Mouse (Mus musculus) stomach, postnatal 0 days (tissue): ENCODE measurements at regions not wholly inside any gene's neighbourhood (a gene's known extent, or its start where the extent isn't known, plus 50 kb on each side); places are given as distances from the start of the nearest gene placed in this dataset.

ENCODE experiments used
- ATAC-seq: fragments of 200-750 bp; cut with Nextera tagmentation; 2 replicates; pipeline ENCODE4 v1.8.0; 2017; ENCODE audit not compliant: low FRiP score, low TSS enrichment
- DNase-seq: peaks from one replicate; pipeline ENCODE4 v3.0.0-alpha.2; 2016; ENCODE audit warnings: low spot score
- H3K27ac ChIP-seq: fragments of 300-500 bp; sonication (generic); replicated peaks from 2 replicates; pipeline ENCODE4 v1.5.1; 2014; ENCODE audit warnings: mild to moderate bottlenecking, control low read depth
- H3K27me3 ChIP-seq: fragments of 300-500 bp; sonication (generic); 2 replicates; pipeline ENCODE4 v1.6.1; 2014; ENCODE audit warnings: low read length; ENCODE audit not compliant: control insufficient read depth, insufficient read depth
- H3K36me3 ChIP-seq: fragments of 300-500 bp; sonication (generic); 2 replicates; pipeline ENCODE4 v1.6.1; 2014; ENCODE audit warnings: low read length, mixed read lengths; ENCODE audit not compliant: control insufficient read depth, insufficient read depth
- H3K4me1 ChIP-seq: fragments of 300-500 bp; sonication (generic); replicated peaks from 2 replicates; pipeline ENCODE4 v1.6.1; 2014; ENCODE audit warnings: antibody characterized with exemption; ENCODE audit not compliant: control insufficient read depth, insufficient read depth
- H3K4me2 ChIP-seq: fragments of 300-500 bp; sonication (generic); replicated peaks from 2 replicates; pipeline ENCODE4 v1.6.1; 2014; ENCODE audit warnings: low read depth, mild to moderate bottlenecking, control low read depth, moderate library complexity
- H3K4me3 ChIP-seq: fragments of 300-500 bp; sonication (generic); 2 replicates; pipeline ENCODE4 v1.5.1; 2014; ENCODE audit warnings: low read depth, low read length, control low read depth
- H3K9ac ChIP-seq: fragments of 300-500 bp; sonication (generic); 2 replicates; pipeline ENCODE4 v1.6.1; 2014; ENCODE audit warnings: mild to moderate bottlenecking, low read length, control low read depth, mixed read lengths
- H3K9me3 ChIP-seq: fragments of 300-500 bp; sonication (generic); 2 replicates; pipeline ENCODE4 v1.6.1; 2016; ENCODE audit warnings: low read length; ENCODE audit not compliant: control insufficient read depth
- CTCF ChIP-seq: IDR thresholded peaks from 2 replicates; pipeline ENCODE4 v1.5.1; 2016; ENCODE audit warnings: antibody characterized with exemption, low read depth, mild to moderate bottlenecking, moderate library complexity
- EP300 ChIP-seq: optimal IDR thresholded peaks from 2 replicates; pipeline ENCODE3; 2016; ENCODE audit warnings: antibody characterized with exemption
- WGBS: fragments of 180-500 bp; shearing (Covaris S2); extraction: QIAGEN DNeasy Blood & Tissue Kit; methylation state at CpG from one replicate; pipeline ENCODE4 v1.1.7; 2014; 5-methylcytosine and 5-hydroxymethylcytosine counted together

- TF ChIP-seq EP300 (no peak), CTCF (no peak)
- ATAC-seq (no peak), DNase-seq (no peak)
- Histone ChIP-seq H3K9me3 (no peaks in the 10 kb centered on the region), H3K4me1 (no peaks in the 10 kb centered on the region), H3K27ac (no peak overlapping the region), H3K4me3 (no peak overlapping the region), H3K9ac (no peak overlapping the region), H3K4me2 (no peak overlapping the region), H3K36me3 (no peaks in the 10 kb centered on the region), H3K27me3 (no peaks in the 10 kb centered on the region)
- WGBS: 55% methylated on average over 10 of the region's 10 CpGs
Measured at GRCm38 (mm10) chrX:11088506-11088905, 210.6 kb upstream of the H2al1a start.

- TF ChIP-seq EP300 (no peak), CTCF (peak; percentile 68)
- DNase-seq: peak; percentile 67
- Histone ChIP-seq H3K9ac (no peak overlapping the region), H3K4me3 (no peak overlapping the region), H3K27me3 (no peaks in the 10 kb centered on the region), H3K36me3 (no peaks in the 10 kb centered on the region), H3K9me3 (no peaks in the 10 kb centered on the region), H3K4me1 (no peaks in the 10 kb centered on the region), H3K27ac (no peak overlapping the region), H3K4me2 (no peak overlapping the region)
- WGBS: 43% methylated on average over 7 of the region's 7 CpGs
- no peak for ATAC-seq
Measured at GRCm38 (mm10) chrX:11090432-11090831, 208.6 kb upstream of the H2al1a start.

- H3K36me3 ChIP-seq: no peaks in the 10 kb centered on the region
- no peaks in the 10 kb centered on the region for H3K27me3 ChIP-seq
- no peak for TF ChIP-seq EP300
- TF ChIP-seq CTCF: no peak
- no peaks in the 10 kb centered on the region for H3K4me1 ChIP-seq
- H3K27ac ChIP-seq: no peak overlapping the region
- DNase-seq (no peak), ATAC-seq (peak; percentile 63; the same call in 1 of the 2 replicates)
- no peak overlapping the region for H3K4me3 ChIP-seq
- 51% methylated on average over 9 of the region's 9 CpGs for WGBS
- no peaks in the 10 kb centered on the region for H3K9me3 ChIP-seq
- no peak overlapping the region for H3K9ac ChIP-seq
- H3K4me2 ChIP-seq: no peak overlapping the region
Measured at GRCm38 (mm10) chrX:11097581-11098254, 201.3 kb upstream of the H2al1a start.

GRCm38 (mm10) chrX:11098366-11098765, 200.7 kb upstream of the H2al1a start:
- 43% methylated on average over 4 of the region's 4 CpGs for WGBS
- ATAC-seq: no peak

GRCm38 (mm10) chrX:11099146-11100087, 199.6 kb upstream of the H2al1a start:
- 79% methylated on average over 13 of the region's 13 CpGs for WGBS
- DNase-seq (no peak), ATAC-seq (no peak)
- no peaks in the 10 kb centered on the region for H3K4me1 ChIP-seq
- H3K36me3 ChIP-seq: no peaks in the 10 kb centered on the region
- no peak overlapping the region for H3K9ac ChIP-seq
- no peak overlapping the region for H3K4me2 ChIP-seq
- no peak for TF ChIP-seq EP300
- TF ChIP-seq CTCF: no peak
- no peaks in the 10 kb centered on the region for H3K27me3 ChIP-seq
- H3K9me3 ChIP-seq: no peaks in the 10 kb centered on the region
- H3K4me3 ChIP-seq: no peak overlapping the region
- H3K27ac ChIP-seq: no peak overlapping the region

More at GRCm38 (mm10) chrX:11098366-11098765, 200.7 kb upstream of the H2al1a start:
- no peak for DNase-seq
- Histone ChIP-seq H3K4me1 (no peaks in the 10 kb centered on the region), H3K9me3 (no peaks in the 10 kb centered on the region), H3K9ac (no peak overlapping the region), H3K27me3 (no peaks in the 10 kb centered on the region), H3K36me3 (no peaks in the 10 kb centered on the region), H3K4me2 (no peak overlapping the region), H3K4me3 (no peak overlapping the region), H3K27ac (no peak overlapping the region)
- TF ChIP-seq EP300 (no peak), CTCF (no peak)

GRCm38 (mm10) chrX:11100935-11101334, 198.1 kb upstream of the H2al1a start:
- ATAC-seq (no peak), DNase-seq (no peak)
- no peaks in the 10 kb centered on the region for H3K36me3 ChIP-seq
- H3K9ac ChIP-seq: no peak overlapping the region
- H3K9me3 ChIP-seq: no peaks in the 10 kb centered on the region
- 45% methylated on average over 2 of the region's 3 CpGs for WGBS
- H3K4me3 ChIP-seq: no peak overlapping the region
- TF ChIP-seq CTCF: peak; percentile 71
- TF ChIP-seq EP300: no peak
- H3K27me3 ChIP-seq: no peaks in the 10 kb centered on the region
- no peak overlapping the region for H3K4me2 ChIP-seq
- no peaks in the 10 kb centered on the region for H3K4me1 ChIP-seq
- no peak overlapping the region for H3K27ac ChIP-seq
